Mouse (Mus musculus): ENCODE data around the gene Tnnc1.

GRCm38 (mm10) chr14:31233070-31233995 lies 25.2 kb downstream of the Tnnc1 start:
- no peak for TF ChIP-seq CTCF (conservative IDR thresholded peaks at IDR 0.05; ENCODE audit: low read length)
- no peak for TF ChIP-seq NANOG (IDR thresholded peaks at IDR 0.05; ENCODE audit: borderline replicate concordance, low read length)
